Mouse (Mus musculus) megakaryocyte, adult 5-6 weeks (primary cell): ENCODE data around the gene Olfr1314. TPM values are rescaled to one million over a fixed set of nuclear protein-coding genes. Genes with fewer than 3 reads are reported as not detected.

Source experiments
- ATAC-seq: 2 replicates; pipeline ENCODE4 v1.8.0; 2016; ENCODE audit warnings: mild to moderate bottlenecking, inconsistent platforms; ENCODE audit not compliant: poor library complexity, severe bottlenecking
- total RNA-seq, 2 experiments: library from RNA; stranded (forward) in 1 of 2; stranded (reverse) in 1 of 2; fragments of 153-499, 151-499 nt in 1 of 2; fragments of 221-1000, 200-1000 nt in 1 of 2; gene quantifications; 2 replicates each; pipeline versions ENCODE4 v1.2.3 to v1.2.4; 2015 to 2017

Gene Olfr1314
- not detected in 2 replicates for total RNA-seq (2015)
- total RNA-seq (2017): not detected in 2 replicates

DNA sequence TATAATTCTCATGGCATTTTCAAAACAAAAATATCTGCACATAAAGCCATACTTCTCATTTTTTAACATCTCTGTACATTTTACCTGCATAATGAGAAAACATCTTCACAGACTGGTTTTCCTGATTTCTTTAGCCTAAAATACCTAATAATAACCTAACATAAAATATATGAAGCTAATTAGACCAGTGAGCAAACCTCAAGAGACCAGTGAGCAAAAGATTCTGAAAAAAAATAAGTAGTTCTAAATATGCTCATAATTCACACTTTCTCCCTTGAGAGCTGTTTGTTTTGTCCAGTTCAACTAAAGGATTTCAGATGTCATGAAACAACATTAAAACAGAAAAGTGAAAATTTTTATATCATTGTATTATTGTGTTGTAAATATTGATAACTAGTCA, at the start of gene Olfr1314:
Olfr1314 (minus strand) TSS at position 101 of the 400 bp plus-strand sequence.
- ATAC-seq: no peak

DNA sequence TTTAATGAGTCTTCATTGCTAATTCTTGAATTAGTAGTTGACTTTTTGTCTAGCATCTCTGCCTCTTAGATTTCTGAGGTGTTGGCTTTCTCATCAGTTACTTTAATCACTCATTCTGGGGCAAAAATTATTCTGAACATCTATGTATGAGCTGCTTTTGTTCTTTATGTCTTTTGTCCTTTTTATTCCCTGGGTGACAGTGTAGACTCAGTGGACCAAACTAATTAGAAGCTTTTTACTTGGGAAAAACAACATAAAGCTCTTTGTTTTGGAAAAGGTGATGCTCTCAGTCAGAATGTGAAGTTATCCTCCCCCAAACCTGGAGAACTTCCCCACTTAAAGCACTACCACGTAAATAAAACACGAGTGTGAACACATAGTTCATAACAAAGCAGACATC, 43.4 kb upstream of the Olfr1314 start, which contains the start of gene Olfr1317:
Olfr1317 (plus strand) TSS at position 301 of the 400 bp plus-strand sequence.
- ATAC-seq: no peak

DNA sequence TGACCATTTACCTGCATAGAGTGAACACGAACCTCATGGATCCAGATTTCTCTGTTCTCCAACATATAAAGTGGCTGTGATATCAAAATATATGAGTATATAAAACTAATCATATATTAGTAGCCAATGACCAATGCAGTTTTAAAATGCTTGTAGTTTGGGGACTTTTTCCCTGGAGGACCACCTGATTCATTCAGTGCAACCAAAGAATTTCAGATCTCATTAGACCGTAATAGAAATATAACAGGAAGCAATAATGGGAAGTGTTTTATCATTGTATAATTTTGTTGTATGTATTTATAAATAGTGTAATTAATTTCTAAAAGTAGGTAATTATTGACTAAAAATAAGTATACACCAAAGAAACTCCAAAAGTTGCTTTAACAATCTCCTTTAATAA, 38.3 kb upstream of the Olfr1314 start, which contains the start of gene Olfr1316:
Olfr1316 (minus strand) TSS at position 101 of the 400 bp plus-strand sequence.
- no peak for ATAC-seq

DNA sequence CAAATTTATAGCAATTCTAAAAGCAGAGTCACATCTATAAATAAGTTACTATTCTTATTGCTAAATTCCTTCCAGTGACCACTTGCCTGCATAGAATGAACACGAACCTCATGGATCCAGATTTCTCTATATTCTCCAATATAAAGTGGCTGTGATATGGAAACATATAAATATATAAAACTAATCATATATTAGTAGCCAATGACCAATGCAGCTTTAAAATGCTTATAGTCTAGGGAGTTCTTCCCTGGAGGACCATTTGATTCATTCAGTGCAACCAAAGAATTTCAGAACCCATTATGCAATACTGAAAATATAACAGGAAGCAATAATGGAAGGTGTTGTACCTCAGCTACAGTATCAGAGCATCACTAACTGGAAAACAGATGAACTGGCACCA, 18.8 kb upstream of the Olfr1314 start, which contains the start of gene Olfr1315-ps1:
Olfr1315-ps1 (minus strand) TSS at position 101 of the 400 bp plus-strand sequence.
- no peak for ATAC-seq

DNA sequence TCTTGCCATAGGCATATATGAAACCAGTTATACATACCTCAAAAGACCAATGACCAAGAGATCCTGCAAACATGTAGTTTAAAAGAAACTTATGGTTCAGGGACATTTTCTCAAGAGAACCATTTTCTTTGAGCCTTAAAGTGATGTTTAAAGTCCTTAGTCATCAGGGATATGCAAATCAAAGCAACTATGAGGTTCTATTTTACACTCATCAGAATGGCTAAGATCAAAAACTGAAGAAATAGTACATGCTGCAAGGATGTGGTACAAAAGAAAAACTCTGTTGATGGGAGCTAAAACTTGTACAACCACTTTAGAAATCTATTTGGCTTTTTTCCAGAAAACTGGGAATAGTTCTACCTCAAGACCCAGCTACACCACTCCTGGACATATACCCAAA, 18.8 kb downstream of the Olfr1314 start, which contains the start of gene Olfr1313:
Olfr1313 (minus strand) TSS at position 101 of the 400 bp plus-strand sequence.
- no peak for ATAC-seq

DNA sequence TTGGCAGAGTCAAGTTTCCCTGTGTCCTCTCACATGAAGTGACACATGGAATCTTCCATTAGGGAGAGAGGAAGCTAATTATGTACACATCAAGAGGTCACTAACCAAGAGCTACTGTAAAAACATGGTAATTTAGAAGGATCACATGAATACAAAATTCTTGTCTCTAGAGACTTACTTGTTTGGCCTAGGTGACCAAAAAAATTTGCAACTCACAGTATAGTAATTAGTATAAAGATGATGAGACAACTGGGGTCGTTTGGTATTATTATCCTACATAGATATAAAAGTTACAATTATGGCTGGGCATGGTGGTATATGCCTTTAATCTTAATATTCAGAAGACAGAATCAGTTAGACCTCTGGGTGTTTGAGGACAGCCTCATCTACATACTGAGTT, 46.4 kb downstream of the Olfr1314 start, which contains the start of gene Olfr1312:
Olfr1312 (minus strand) TSS at position 101 of the 400 bp plus-strand sequence.
- ATAC-seq: no peak

Other genes with a start within 250 kb of the Olfr1314 start
- not detected in 2 replicates for gene Olfr1305, start 219.6 kb downstream of the Olfr1314 start, total RNA-seq (2015)
- gene Olfr1305, start 219.6 kb downstream of the Olfr1314 start, total RNA-seq (2017): not detected in 2 replicates
- not detected in 2 replicates for gene Olfr1306, start 180.5 kb downstream of the Olfr1314 start, total RNA-seq (2015)
- gene Olfr1306, start 180.5 kb downstream of the Olfr1314 start, total RNA-seq (2017): not detected in 2 replicates
- under 0.01 TPM in 1 of 2 replicates, not detected in the other for gene Olfr1307, start 147.3 kb downstream of the Olfr1314 start, total RNA-seq (2015)
- gene Olfr1307, start 147.3 kb downstream of the Olfr1314 start, total RNA-seq (2017): not detected in 2 replicates
- not detected in 2 replicates for gene Olfr1308, start 131.8 kb downstream of the Olfr1314 start, total RNA-seq (2015)
- not detected in 2 replicates for gene Olfr1308, start 131.8 kb downstream of the Olfr1314 start, total RNA-seq (2017)
- gene Olfr1309, start 106.5 kb downstream of the Olfr1314 start, total RNA-seq (2015): not detected in 2 replicates
- not detected in 2 replicates for gene Olfr1309, start 106.5 kb downstream of the Olfr1314 start, total RNA-seq (2017)
- not detected in 2 replicates for gene Olfr1310, start 84.1 kb downstream of the Olfr1314 start, total RNA-seq (2015)
- gene Olfr1310, start 84.1 kb downstream of the Olfr1314 start, total RNA-seq (2017): not detected in 2 replicates
- gene Olfr1311, start 72.4 kb downstream of the Olfr1314 start, total RNA-seq (2015): not detected in 2 replicates
- not detected in 2 replicates for gene Olfr1311, start 72.4 kb downstream of the Olfr1314 start, total RNA-seq (2017)
- gene Olfr1312, start 46.5 kb downstream of the Olfr1314 start, total RNA-seq (2015): not detected in 2 replicates
- gene Olfr1312, start 46.5 kb downstream of the Olfr1314 start, total RNA-seq (2017): not detected in 2 replicates
- not detected in 2 replicates for gene Olfr1313, start 18.9 kb downstream of the Olfr1314 start, total RNA-seq (2015)
- 0.51 TPM in 1 of 2 replicates, not detected in the other for gene Olfr1313, start 18.9 kb downstream of the Olfr1314 start, total RNA-seq (2017)
- not detected in 2 replicates for gene Olfr1315-ps1, start 18.7 kb upstream of the Olfr1314 start, total RNA-seq (2015)
- gene Olfr1315-ps1, start 18.7 kb upstream of the Olfr1314 start, total RNA-seq (2017): not detected in 2 replicates
- not detected in 2 replicates for gene Olfr1316, start 38.2 kb upstream of the Olfr1314 start, total RNA-seq (2015)
- gene Olfr1316, start 38.2 kb upstream of the Olfr1314 start, total RNA-seq (2017): not detected in 2 replicates
- gene Olfr1317, start 43.5 kb upstream of the Olfr1314 start, total RNA-seq (2015): not detected in 2 replicates
- gene Olfr1317, start 43.5 kb upstream of the Olfr1314 start, total RNA-seq (2017): not detected in 2 replicates
- not detected in 2 replicates for gene Olfr1318, start 57.4 kb upstream of the Olfr1314 start, total RNA-seq (2015)
- gene Olfr1318, start 57.4 kb upstream of the Olfr1314 start, total RNA-seq (2017): not detected in 2 replicates
- 27.0 and 44.0 TPM in 2 replicates for gene Lpcat4, start 142.7 kb upstream of the Olfr1314 start, total RNA-seq (2015)
- 11.8 and 18.9 TPM in 2 replicates for gene Lpcat4, start 142.7 kb upstream of the Olfr1314 start, total RNA-seq (2017)
- gene Nutm1, start 162.5 kb upstream of the Olfr1314 start, total RNA-seq (2015): not detected in 2 replicates
- gene Nutm1, start 162.5 kb upstream of the Olfr1314 start, total RNA-seq (2017): not detected in 2 replicates
- gene Nop10, start 165.1 kb upstream of the Olfr1314 start, total RNA-seq (2015): 48.1 and 56.2 TPM in 2 replicates
- 72.9 and 74.8 TPM in 2 replicates for gene Nop10, start 165.1 kb upstream of the Olfr1314 start, total RNA-seq (2017)
- 108 and 110 TPM in 2 replicates for gene Slc12a6, start 169.0 kb upstream of the Olfr1314 start, total RNA-seq (2015)
- 111 and 132 TPM in 2 replicates for gene Slc12a6, start 169.0 kb upstream of the Olfr1314 start, total RNA-seq (2017)
- gene Gm21985, start 169.5 kb upstream of the Olfr1314 start, total RNA-seq (2015): not detected in 2 replicates
- 0.24 and 0.95 TPM in 2 replicates for gene Gm21985, start 169.5 kb upstream of the Olfr1314 start, total RNA-seq (2017)